Mouse (Mus musculus): ENCODE data around the gene Pttg1ip. TPM values are rescaled to one million over a fixed set of nuclear protein-coding genes. Genes with fewer than 3 reads are reported as not detected.

Gene Pttg1ip
- polyA plus RNA-seq, 2 experiments: 117 to 138 TPM

DNA sequence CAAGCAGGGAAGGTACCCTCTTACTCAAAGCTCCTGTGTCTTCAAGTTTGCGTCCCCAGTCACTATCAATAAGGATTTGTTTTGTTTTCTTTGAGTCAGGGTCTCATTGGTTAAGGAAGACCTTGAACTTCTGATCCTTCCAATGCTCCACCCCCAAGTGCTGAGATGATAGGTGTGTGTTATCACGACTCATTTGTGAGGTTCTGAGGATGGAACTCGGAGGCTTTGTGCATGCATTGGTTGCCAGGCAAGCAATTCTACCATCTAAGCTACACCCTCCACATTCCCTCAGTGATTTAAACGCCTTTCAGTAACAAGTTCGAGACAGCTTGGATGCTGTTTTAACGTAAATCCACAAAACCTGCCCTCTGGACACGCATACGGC is 505 bp upstream of the Pttg1ip start:
- Histone ChIP-seq H3K27ac (replicated peaks; ENCODE audit: low read depth, low read length) (peak overlapping the region; percentile 93), H3K9me3 (ENCODE audit: control insufficient read depth, low read length) (no peaks in the 10 kb centered on the region), H3K9ac (ENCODE audit: low read depth, low read length, severe bottlenecking) (peak overlapping the region; percentile 86), H3K4me2 (replicated peaks; ENCODE audit: low read depth, low read length, severe bottlenecking) (peak overlapping the region; percentile 87), H3K4me1 (ENCODE audit: control insufficient read depth, insufficient read depth, low read length) (peaks cover 24% of the 10 kb centered on the region), H3K4me3 (replicated peaks; ENCODE audit: low read length) (peak overlapping the region; percentile 87), H3K27me3 (ENCODE audit: control insufficient read depth, insufficient read depth, low read length) (no peaks in the 10 kb centered on the region), H3K36me3 (ENCODE audit: control insufficient read depth, insufficient read depth, low read length) (0 out of 2 replicates have a peak, but pooled peaks cover 1% of the 10 kb centered on the region)
- DNase-seq (ENCODE audit: low spot score) (no peak), ATAC-seq (ENCODE audit: low FRiP score, low read depth) (no peak)
- no peak for TF ChIP-seq POLR2A (IDR thresholded peaks at IDR 0.05; ENCODE audit: borderline replicate concordance, extremely low read depth, insufficient read depth, insufficient read length)
- 9% methylated on average over 8 of the region's 8 CpGs for WGBS

- WGBS: 10% methylated on average over 8 of the region's 8 CpGs
- no peak for TF ChIP-seq POLR2A (IDR thresholded peaks at IDR 0.05; ENCODE audit: borderline replicate concordance, extremely low read depth, insufficient read depth, insufficient read length)
- Histone ChIP-seq H3K27ac (replicated peaks; ENCODE audit: low read depth, low read length) (no peak overlapping the region), H3K9me3 (ENCODE audit: control insufficient read depth, low read length) (no peaks in the 10 kb centered on the region), H3K9ac (ENCODE audit: low read depth, low read length, severe bottlenecking) (peak overlapping the region; percentile 86), H3K4me3 (replicated peaks; ENCODE audit: low read length) (peak overlapping the region; percentile 87), H3K4me2 (replicated peaks; ENCODE audit: low read depth, low read length, severe bottlenecking) (peak overlapping the region; percentile 82), H3K36me3 (ENCODE audit: control insufficient read depth, insufficient read depth, low read length) (peaks cover 12% of the 10 kb centered on the region), H3K27me3 (ENCODE audit: control insufficient read depth, insufficient read depth, low read length) (no peaks in the 10 kb centered on the region), H3K4me1 (ENCODE audit: control insufficient read depth, insufficient read depth, low read length) (peaks cover 24% of the 10 kb centered on the region)
- DNase-seq (ENCODE audit: low spot score) (no peak), ATAC-seq (ENCODE audit: low FRiP score, low read depth) (no peak)
Measured at GRCm38 (mm10) chr10:77582285-77582618, 732 bp downstream of the Pttg1ip start.

GRCm38 (mm10) chr10:77583795-77584422 is 2.4 kb downstream of the Pttg1ip start:
- DNase-seq (ENCODE audit: low spot score) (no peak), ATAC-seq (ENCODE audit: low FRiP score, low read depth) (no peak)
- H3K36me3 ChIP-seq (ENCODE audit: control insufficient read depth, insufficient read depth, low read length): peaks cover 24% of the 10 kb centered on the region
- peaks cover 24% of the 10 kb centered on the region for H3K4me1 ChIP-seq (ENCODE audit: control insufficient read depth, insufficient read depth, low read length)
- no peak for TF ChIP-seq POLR2A (IDR thresholded peaks at IDR 0.05; ENCODE audit: borderline replicate concordance, extremely low read depth, insufficient read depth, insufficient read length)
- no peak overlapping the region for H3K9ac ChIP-seq (ENCODE audit: low read depth, low read length, severe bottlenecking)
- H3K27me3 ChIP-seq (ENCODE audit: control insufficient read depth, insufficient read depth, low read length): no peaks in the 10 kb centered on the region
- no peak overlapping the region for H3K4me2 ChIP-seq (replicated peaks; ENCODE audit: low read depth, low read length, severe bottlenecking)
- no peak overlapping the region for H3K4me3 ChIP-seq (replicated peaks; ENCODE audit: low read length)
- 82% methylated on average over 10 of the region's 10 CpGs for WGBS
- H3K27ac ChIP-seq (replicated peaks; ENCODE audit: low read depth, low read length): no peak overlapping the region
- H3K9me3 ChIP-seq (ENCODE audit: control insufficient read depth, low read length): no peaks in the 10 kb centered on the region

DNA sequence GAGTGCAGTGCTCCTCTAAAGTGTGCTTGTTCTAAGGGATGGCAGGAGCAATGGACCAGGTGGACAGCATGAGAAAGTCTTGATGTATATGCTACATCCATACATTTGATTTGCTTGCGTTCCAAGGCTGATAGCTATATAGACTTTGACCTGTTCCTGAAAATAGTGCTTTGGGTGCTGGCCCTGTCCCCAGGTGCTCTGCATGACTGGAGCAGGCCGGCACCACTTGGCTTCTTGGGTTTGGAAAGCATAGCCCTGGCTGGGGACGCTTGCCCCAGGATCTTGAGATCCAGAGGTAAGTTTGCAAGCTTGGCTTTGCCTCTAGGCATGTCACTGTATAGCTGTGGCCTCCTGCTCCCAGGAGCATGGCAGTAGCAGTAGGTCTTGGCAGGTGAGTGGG is 5.1 kb downstream of the Pttg1ip start:
- no peak overlapping the region for H3K9ac ChIP-seq (ENCODE audit: low read depth, low read length, severe bottlenecking)
- WGBS: 94% methylated on average over 3 of the region's 3 CpGs
- no peak for ATAC-seq (ENCODE audit: low FRiP score, low read depth)
- H3K9me3 ChIP-seq (ENCODE audit: control insufficient read depth, low read length): no peaks in the 10 kb centered on the region
- no peak for TF ChIP-seq POLR2A (IDR thresholded peaks at IDR 0.05; ENCODE audit: borderline replicate concordance, extremely low read depth, insufficient read depth, insufficient read length)
- H3K4me2 ChIP-seq (replicated peaks; ENCODE audit: low read depth, low read length, severe bottlenecking): no peak overlapping the region
- no peak for DNase-seq (ENCODE audit: low spot score)
- no peaks in the 10 kb centered on the region for H3K27me3 ChIP-seq (ENCODE audit: control insufficient read depth, insufficient read depth, low read length)
- H3K4me3 ChIP-seq (replicated peaks; ENCODE audit: low read length): no peak overlapping the region
- H3K27ac ChIP-seq (replicated peaks; ENCODE audit: low read depth, low read length): no peak overlapping the region
- peaks cover 17% of the 10 kb centered on the region for H3K4me1 ChIP-seq (ENCODE audit: control insufficient read depth, insufficient read depth, low read length)
- peaks cover 44% of the 10 kb centered on the region for H3K36me3 ChIP-seq (ENCODE audit: control insufficient read depth, insufficient read depth, low read length)

DNA sequence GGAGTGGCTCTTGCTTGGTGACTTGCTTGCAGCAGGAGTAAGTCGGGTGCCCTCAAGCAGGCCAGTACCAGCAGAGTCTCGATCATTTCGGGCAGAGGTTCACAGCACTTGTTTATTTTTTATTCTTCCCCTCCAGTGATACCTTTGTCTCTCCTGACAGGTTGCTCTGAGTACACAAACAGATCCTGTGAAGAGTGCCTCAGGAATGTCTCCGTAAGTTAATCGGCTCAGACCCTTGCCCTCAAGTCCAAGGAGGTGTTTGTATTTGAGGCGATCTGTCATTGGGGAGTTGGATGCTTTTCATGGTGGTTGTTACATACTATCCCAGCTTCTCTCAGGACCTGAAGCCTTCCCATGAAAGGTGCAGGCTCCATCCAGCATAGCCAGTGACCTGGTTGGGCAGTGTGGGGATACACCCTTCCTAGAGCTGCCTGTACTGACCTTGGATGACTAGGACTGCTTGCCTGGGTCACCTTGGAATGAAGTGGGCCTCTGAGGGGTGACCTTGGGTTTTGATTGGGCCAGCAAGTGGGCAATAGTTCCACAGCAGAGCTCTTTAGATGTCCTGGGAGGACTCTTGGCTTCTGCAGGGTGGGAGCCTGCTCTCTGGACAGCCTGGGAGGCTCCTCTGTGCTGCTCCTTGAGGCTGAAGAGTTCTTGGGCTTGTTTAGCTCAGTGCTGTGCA is 5.7 kb downstream of the Pttg1ip start:
- WGBS: 94% methylated on average over 6 of the region's 6 CpGs
- Histone ChIP-seq H3K4me3 (replicated peaks; ENCODE audit: low read length) (no peak overlapping the region), H3K36me3 (ENCODE audit: control insufficient read depth, insufficient read depth, low read length) (peaks cover 50% of the 10 kb centered on the region), H3K27me3 (ENCODE audit: control insufficient read depth, insufficient read depth, low read length) (no peaks in the 10 kb centered on the region), H3K27ac (replicated peaks; ENCODE audit: low read depth, low read length) (no peak overlapping the region), H3K4me1 (ENCODE audit: control insufficient read depth, insufficient read depth, low read length) (peaks cover 16% of the 10 kb centered on the region), H3K9me3 (ENCODE audit: control insufficient read depth, low read length) (no peaks in the 10 kb centered on the region), H3K9ac (ENCODE audit: low read depth, low read length, severe bottlenecking) (no peak overlapping the region), H3K4me2 (replicated peaks; ENCODE audit: low read depth, low read length, severe bottlenecking) (no peak overlapping the region)
- no peak for DNase-seq (ENCODE audit: low spot score)
- no peak for TF ChIP-seq POLR2A (IDR thresholded peaks at IDR 0.05; ENCODE audit: borderline replicate concordance, extremely low read depth, insufficient read depth, insufficient read length)
- ATAC-seq (ENCODE audit: low FRiP score, low read depth): no peak

Measured in limb, embryonic 14.5 days (tissue).